In the genomic region with DNA sequence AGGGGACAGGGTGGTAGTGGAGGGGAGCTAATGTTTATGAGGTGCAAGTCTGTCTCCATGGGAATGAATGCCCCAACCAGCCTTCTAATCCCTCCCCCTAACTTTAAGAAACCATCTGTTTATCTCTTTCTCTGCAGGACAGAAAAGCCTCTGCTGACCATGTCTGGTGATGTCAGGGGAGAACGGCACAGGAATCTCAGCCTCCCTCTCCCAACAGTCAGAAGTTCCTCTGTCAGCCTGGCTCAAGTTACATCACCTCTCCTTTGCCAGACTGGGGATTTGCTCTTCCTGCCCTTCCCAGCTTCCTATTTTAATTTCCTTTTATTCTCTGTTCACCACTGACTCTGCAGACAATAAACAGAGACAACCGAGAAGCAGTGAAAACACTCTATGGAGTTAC, we compare ENCODE assay signal across 11 mouse cellular contexts. TPM values are rescaled to one million over a fixed set of nuclear protein-coding genes. Genes with fewer than 3 reads are reported as not detected.
DNase-seq lines count a peak whose midpoint lies in the region; ATAC-seq lines count a peak whose summit lies in the region.
"Had no signal": no experiment of that assay in that cellular context is flagged by ENCODE, and none has a peak within 500 bp of the region (broad histone marks: within the 10 kb centered on the region; RNA-seq: fewer than 3 reads in every experiment).

No protein-coding gene starts in this region.

- H3K27ac ChIP-seq in kidney, embryonic 14.5 days (ENCODE audit: low read depth, low read length) = peak overlapping the region; percentile 88
- H3K27ac ChIP-seq in intestine, embryonic 16.5 days (ENCODE audit: low read length) = 0 out of 2 replicates have a peak overlapping the region, but pooled peaks have one; percentile 33
- H3K27ac ChIP-seq: limb, embryonic 15.5 days had no signal

- no peaks in the 10 kb centered on the region for H3K27me3 ChIP-seq in kidney, embryonic 14.5 days (ENCODE audit: control insufficient read depth, insufficient read depth, low read length)
- H3K27me3 ChIP-seq in intestine, embryonic 16.5 days (replicated peaks; ENCODE audit: control insufficient read depth, insufficient read depth, low read length) = no peaks in the 10 kb centered on the region
- H3K27me3 ChIP-seq: limb, embryonic 15.5 days had no signal

- no peaks in the 10 kb centered on the region for H3K36me3 ChIP-seq in kidney, embryonic 14.5 days (ENCODE audit: control insufficient read depth, insufficient read depth, low read length)
- no peaks in the 10 kb centered on the region for H3K36me3 ChIP-seq in intestine, embryonic 16.5 days (ENCODE audit: control insufficient read depth, insufficient read depth, low read length)
- H3K36me3 ChIP-seq: limb, embryonic 15.5 days had no signal

- H3K4me1 ChIP-seq in kidney, embryonic 14.5 days (ENCODE audit: control insufficient read depth, insufficient read depth, low read length) = peaks cover 70% of the 10 kb centered on the region
- peaks cover 51% of the 10 kb centered on the region for H3K4me1 ChIP-seq in intestine, embryonic 16.5 days (ENCODE audit: control insufficient read depth, insufficient read depth, low read length)

- ATAC-seq in kidney, embryonic 14.5 days (ENCODE audit: low FRiP score, low TSS enrichment) = peak; percentile 61
- peak; percentile 32; the same call in 1 of the 2 replicates for ATAC-seq in intestine, embryonic 16.5 days

- H3K9ac ChIP-seq in kidney, embryonic 14.5 days (ENCODE audit: low read depth, low read length) = no peak overlapping the region; the same call in none of the 2 replicates
- H3K9ac ChIP-seq in intestine, embryonic 16.5 days (ENCODE audit: low read depth, low read length) = no peak overlapping the region
- H3K9ac ChIP-seq: limb, embryonic 15.5 days had no signal

- no peaks in the 10 kb centered on the region for H3K9me3 ChIP-seq in kidney, embryonic 14.5 days (ENCODE audit: control insufficient read depth, low read length)
- no peaks in the 10 kb centered on the region for H3K9me3 ChIP-seq in intestine, embryonic 16.5 days (ENCODE audit: control insufficient read depth, low read length)
- H3K9me3 ChIP-seq: limb, embryonic 15.5 days had no signal

- H3K4me2 ChIP-seq in kidney, embryonic 14.5 days (replicated peaks; ENCODE audit: low read depth, low read length) = peak overlapping the region; percentile 26; the same call in 1 of the 2 replicates
- H3K4me2 ChIP-seq in intestine, embryonic 16.5 days (ENCODE audit: low read depth, low read length) = no peak overlapping the region
- H3K4me2 ChIP-seq: limb, embryonic 15.5 days had no signal

- WGBS in kidney, embryonic 14.5 days = 0% methylated on average over 2 of the region's 2 CpGs
- 11% methylated on average over 2 of the region's 2 CpGs for WGBS in intestine, embryonic 16.5 days

- H3K4me3 ChIP-seq in kidney, embryonic 14.5 days (ENCODE audit: low read length) = no peak overlapping the region
- no peak overlapping the region for H3K4me3 ChIP-seq in intestine, embryonic 16.5 days (ENCODE audit: low read length)
- H3K4me3 ChIP-seq: limb, embryonic 15.5 days had no signal

- peak; percentile 71 for DNase-seq in embryo, embryonic 10 days (ENCODE audit: low spot score)
- no peak for DNase-seq in embryo, embryonic 9.5 days (ENCODE audit: extremely low spot score)
- DNase-seq in kidney, postnatal 36 days = no peak
- DNase-seq in NIH3T3 (ENCODE audit: low read depth) = peak; percentile 53
- DNase-seq in adrenal gland, postnatal 10 days = no peak
- DNase-seq in layer of hippocampus, adult 8-10 months (ENCODE audit: low spot score in 2 of 2) = no peak
- DNase-seq: gastrocnemius, postnatal 10 days; kidney, postnatal 14 days had no signal

RNA-seq across cellular contexts. Expression of a gene that starts 40.6 kb away (rescaled TPM):
- 38.7 and 48.8 TPM in 2 replicates for polyA plus RNA-seq in kidney, embryonic 14.5 days (2014; fragmentation: Nextera tagmentation; extraction: Ambion mirVana)
- polyA plus RNA-seq in intestine, embryonic 16.5 days (2015; fragmentation: Nextera tagmentation; extraction: Ambion mirVana) = 8.5 and 11.2 TPM in 2 replicates
- total RNA-seq in adrenal gland, postnatal 10 days (2021) = 10 to 100 TPM; 19.6 to 20.1 TPM
- 1 to 10 TPM; 1.7 to 4.4 (median 3.8) TPM for total RNA-seq in layer of hippocampus, adult 8-10 months (2022)

Comparison
In these comparisons a context has a peak if more than half of its experiments do, and no peak if none do; other contexts are left out.
1. DNase-seq: peak in embryo, embryonic 10 days (single experiment) and NIH3T3 (single experiment); none in embryo, embryonic 9.5 days (single experiment), kidney, postnatal 36 days (0 of 2), adrenal gland, postnatal 10 days (single experiment) and layer of hippocampus, adult 8-10 months (0 of 2).